ENCODE assay signal across 8 mouse cellular contexts in the genomic region with DNA sequence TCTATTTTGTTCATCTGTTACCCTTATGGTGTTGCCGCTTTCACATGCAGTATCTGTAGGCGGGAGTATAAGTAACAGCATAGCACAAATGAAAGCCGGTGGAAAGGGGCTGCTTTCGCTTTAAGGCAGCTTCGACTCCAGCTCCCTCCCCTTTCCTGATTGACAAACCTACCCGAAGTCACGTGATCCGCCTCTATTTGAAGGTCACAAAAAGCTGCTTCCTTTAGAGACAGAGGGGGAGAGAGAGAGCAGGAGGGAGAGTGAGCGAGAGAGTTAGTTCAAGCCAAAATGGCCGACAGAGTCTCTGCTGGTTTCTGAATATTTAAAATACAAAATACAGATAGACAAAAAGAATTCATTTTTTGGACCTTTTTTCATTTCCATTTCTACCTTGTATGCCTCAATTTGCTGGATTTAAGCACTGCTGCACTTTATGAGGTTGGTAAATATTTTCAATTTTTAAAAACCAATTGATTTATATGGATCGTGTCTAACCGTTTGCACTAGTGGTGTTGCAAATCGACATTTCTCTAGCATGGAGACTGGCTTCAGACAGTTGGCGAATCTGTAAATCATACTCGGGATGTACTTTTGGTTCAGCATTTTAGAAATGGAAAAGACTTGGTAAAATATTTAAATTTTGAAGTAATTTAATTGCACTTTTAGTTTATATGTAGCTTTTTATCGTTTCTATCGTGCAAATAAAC.
A peak's percentile ranks its signal among the peaks of the same experiment; 100 is the strongest.
DNase-seq lines count a peak whose midpoint lies in the region; ATAC-seq and TF ChIP-seq lines count a peak whose summit lies in the region.

No protein-coding gene starts in this region.

- TF ChIP-seq CTCF in Patski (IDR thresholded peaks at IDR 0.05): no peak

- POLR2A ChIA-PET in Patski (lab: Charles Lee): interaction anchor here (0.6 to 1.2 kb wide), 2 partner anchors 37 to 87 kb away, joined by 3 to 7 read pairs; partner anchors contain the start of gene Tnrc6b

- no peaks in the 10 kb centered on the region for H3K36me3 ChIP-seq in hindbrain, embryonic 13.5 days

- peak overlapping the region; percentile 85 for H3K9ac ChIP-seq in hindbrain, embryonic 13.5 days

- peak; percentile 76 for ATAC-seq in Patski
- ATAC-seq in hindbrain, embryonic 13.5 days (ENCODE audit: low FRiP score): peak; percentile 89

- in situ Hi-C loops in Patski (cut with MboI; ENCODE audit: low pct_unique_long_range_greater_than_20kb): loop anchor here (5.0 kb wide), 1 partner anchor 91 kb away; no protein-coding TSS in a partner anchor

- peak overlapping the region; percentile 59 for H3K4me3 ChIP-seq in hindbrain, embryonic 13.5 days

- peaks cover 38% of the 10 kb centered on the region for H3K4me1 ChIP-seq in hindbrain, embryonic 13.5 days (replicated peaks)

- peak overlapping the region; percentile 92 for H3K27ac ChIP-seq in hindbrain, embryonic 13.5 days

- peak overlapping the region; percentile 74 for H3K4me2 ChIP-seq in hindbrain, embryonic 13.5 days

- no peaks in the 10 kb centered on the region for H3K27me3 ChIP-seq in Patski
- H3K27me3 ChIP-seq in hindbrain, embryonic 13.5 days: no peaks in the 10 kb centered on the region

- 0% methylated on average over 17 of the region's 17 CpGs for WGBS in hindbrain, embryonic 13.5 days

- no peaks in the 10 kb centered on the region for H3K9me3 ChIP-seq in hindbrain, embryonic 13.5 days

- peak; percentile 86 for DNase-seq in Patski (ENCODE audit: low read depth, low spot score)
- DNase-seq in cerebellum, postnatal 14 days: peak; percentile 93 to 94
- DNase-seq in frontal cortex, postnatal 14 days (ENCODE audit: low spot score in 2 of 2): peak; percentile 87 to 88
- peak; percentile 69 to 80 for DNase-seq in layer of hippocampus, postnatal 25 days (ENCODE audit: extremely low spot score in 1 of 2, low spot score in 1 of 2)
- DNase-seq in lung, postnatal 25 days (ENCODE audit: low spot score): peak; percentile 98
- peak; percentile 97 for DNase-seq in retina, embryonic 14.5 days (ENCODE audit: low spot score)
- DNase-seq in thymus, postnatal 4 days: peak; percentile 84

- CTCF ChIA-PET in Patski (lab: Charles Lee): interaction anchor here (0.8 to 1.9 kb wide), 6 partner anchors 11 to 538 kb away, joined by 3 to 5 read pairs (median 3); no protein-coding TSS in a partner anchor

Comparison
In these comparisons a context has a peak if more than half of its experiments do, and no peak if none do; other contexts are left out.
1. Peak in every context shown above with its lines: DNase-seq, ATAC-seq, H3K4me3 ChIP-seq and H3K27ac ChIP-seq.